Mouse (Mus musculus) MEL (cell line): ENCODE results near the gene Sipa1l2. TPM values are rescaled to one million over a fixed set of nuclear protein-coding genes. Genes with fewer than 3 reads are reported as not detected.

ENCODE experiments used
- DNase-seq: peaks from one replicate; pipeline ENCODE4 v3.0.0; 2011; ENCODE audit warnings: low read depth, low spot score
- H3K27ac ChIP-seq: 2 replicates; pipeline ENCODE4 v1.5.1; 2012; ENCODE audit warnings: low read depth, mild to moderate bottlenecking, control low read depth, low read length, moderate library complexity; ENCODE audit not compliant: control insufficient read depth
- H3K27me3 ChIP-seq, 2 experiments: fragments of 150-350 bp in 1 of 2; sonication (generic) in 1 of 2; 2 replicates each; pipeline ENCODE4 v1.6.1; 2012; ENCODE audit warnings: low read length in 2 of 2, mild to moderate bottlenecking in 2 of 2, improper control_type of control experiment in 1 of 2, moderate library complexity in 1 of 2; ENCODE audit not compliant: insufficient read depth in 2 of 2, control insufficient read depth in 1 of 2
- H3K36me3 ChIP-seq, 2 experiments: 2 replicates each; pipeline ENCODE4 v1.6.1; 2012 to 2014; ENCODE audit warnings: low read length in 2 of 2, improper control_type of control experiment in 1 of 2, inconsistent platforms in 1 of 2, mild to moderate bottlenecking in 1 of 2; ENCODE audit not compliant: insufficient read depth in 2 of 2, control insufficient read depth in 1 of 2
- H3K4me1 ChIP-seq, 2 experiments: fragments of 150-350 bp in 1 of 2; sonication (generic) in 1 of 2; 2 replicates each; pipeline ENCODE4 v1.6.1; 2012; ENCODE audit warnings: low read length in 2 of 2, improper control_type of control experiment in 1 of 2, mild to moderate bottlenecking in 1 of 2; ENCODE audit not compliant: insufficient read depth in 2 of 2, control insufficient read depth in 1 of 2
- H3K4me3 ChIP-seq, 2 experiments: fragments of 150-350 bp in 1 of 2; sonication (generic) in 1 of 2; 2 replicates each; pipeline ENCODE4 v1.5.1; 2012; ENCODE audit warnings: low read depth in 2 of 2, low read length in 2 of 2, mild to moderate bottlenecking in 2 of 2, moderate library complexity in 2 of 2, control low read depth in 1 of 2, improper control_type of control experiment in 1 of 2; ENCODE audit not compliant: control insufficient read depth in 1 of 2, insufficient read depth in 1 of 2
- H3K79me2 ChIP-seq: 2 replicates; pipeline ENCODE4 v1.6.1; 2012; ENCODE audit warnings: mild to moderate bottlenecking, low read length, moderate library complexity; ENCODE audit not compliant: control insufficient read depth, poor library complexity, insufficient read depth
- H3K9ac ChIP-seq: 2 replicates; pipeline ENCODE4 v1.6.1; 2012; ENCODE audit warnings: low read depth, mild to moderate bottlenecking, control low read depth, low read length, moderate library complexity; ENCODE audit not compliant: control insufficient read depth, poor library complexity, severe bottlenecking
- H3K9me3 ChIP-seq: fragments of 150-350 bp; sonication (generic); replicated peaks from 2 replicates; pipeline ENCODE4 v1.6.1; 2012; ENCODE audit warnings: mild to moderate bottlenecking, low read length, improper control_type of control experiment, moderate library complexity; ENCODE audit not compliant: insufficient read depth
- CHD2 ChIP-seq: IDR thresholded peaks from 2 replicates; pipeline ENCODE4 v1.6.1; 2011; ENCODE audit warnings: low read length, improper control_type of control experiment
- CTCF ChIP-seq, 3 experiments: IDR thresholded peaks in 2 of 3; conservative IDR thresholded peaks in 1 of 3; 2 replicates each; pipeline ENCODE4 v1.5.1; 2011 to 2012; ENCODE audit warnings: low read length in 3 of 3, low read depth in 2 of 3, mild to moderate bottlenecking in 2 of 3, improper control_type of control experiment in 1 of 3, inconsistent platforms in 1 of 3, mixed read lengths in 1 of 3, moderate library complexity in 1 of 3; ENCODE audit not compliant: control insufficient read depth in 1 of 3, insufficient read depth in 1 of 3, poor library complexity in 1 of 3, severe bottlenecking in 1 of 3
- E2F4 ChIP-seq: IDR thresholded peaks from 2 replicates; pipeline ENCODE4 v1.6.1; 2011; ENCODE audit warnings: low read depth, low read length, improper control_type of control experiment, borderline replicate concordance
- ELF1 ChIP-seq: IDR thresholded peaks from 2 replicates; pipeline ENCODE4 v1.6.1; 2014; ENCODE audit warnings: low read depth, mild to moderate bottlenecking, inconsistent platforms, low read length, improper control_type of control experiment, moderate library complexity
- EP300 ChIP-seq, 2 experiments: IDR thresholded peaks; 2 replicates each; pipeline ENCODE4 v1.6.1; 2011; ENCODE audit warnings: improper control_type of control experiment in 2 of 2, low read length in 2 of 2, low read depth in 1 of 2, mild to moderate bottlenecking in 1 of 2
- GABPA ChIP-seq: IDR thresholded peaks from 2 replicates; pipeline ENCODE4 v1.6.1; 2012; ENCODE audit warnings: low read depth, mild to moderate bottlenecking, inconsistent platforms, low read length, improper control_type of control experiment, moderate library complexity
- HCFC1 ChIP-seq: IDR thresholded peaks from 2 replicates; pipeline ENCODE4 v1.6.1; 2012; ENCODE audit warnings: low read depth, mild to moderate bottlenecking, inconsistent platforms, low read length, improper control_type of control experiment, moderate library complexity
- KAT2A ChIP-seq: conservative IDR thresholded peaks from 2 replicates; pipeline ENCODE4 v1.6.1; 2012; ENCODE audit warnings: low read depth, low read length, improper control_type of control experiment, inconsistent platforms
- MAX ChIP-seq: IDR thresholded peaks from 2 replicates; pipeline ENCODE4 v1.6.1; 2011; ENCODE audit warnings: low read length, improper control_type of control experiment
- MXI1 ChIP-seq: IDR thresholded peaks from 2 replicates; pipeline ENCODE4 v1.6.1; 2011; ENCODE audit warnings: mild to moderate bottlenecking, low read depth, low read length, improper control_type of control experiment
- MYB ChIP-seq: IDR thresholded peaks from 2 replicates; pipeline ENCODE4 v1.6.1; 2011; ENCODE audit warnings: mild to moderate bottlenecking, low read depth, low read length, improper control_type of control experiment
- MYC ChIP-seq: IDR thresholded peaks from 2 replicates; pipeline ENCODE4 v1.6.1; 2011; ENCODE audit warnings: low read depth, mild to moderate bottlenecking, low read length, improper control_type of control experiment, moderate library complexity
- NRF1 ChIP-seq: IDR thresholded peaks from 2 replicates; pipeline ENCODE4 v1.6.1; 2014; ENCODE audit warnings: low read depth, mild to moderate bottlenecking, inconsistent platforms, low read length, improper control_type of control experiment, moderate library complexity; ENCODE audit not compliant: poor library complexity, insufficient read depth, severe bottlenecking
- POLR2A ChIP-seq, 2 experiments: IDR thresholded peaks; 2 replicates each; pipeline ENCODE4 v1.6.1; 2011 to 2012; ENCODE audit warnings: low read length in 2 of 2, mild to moderate bottlenecking in 2 of 2, control low read depth in 1 of 2, improper control_type of control experiment in 1 of 2, low read depth in 1 of 2, moderate library complexity in 1 of 2; ENCODE audit not compliant: control insufficient read depth in 1 of 2, insufficient read depth in 1 of 2, poor library complexity in 1 of 2
- POLR2AphosphoS2 ChIP-seq: IDR thresholded peaks from 2 replicates; pipeline ENCODE4 v1.6.1; 2011; ENCODE audit warnings: low read length, improper control_type of control experiment
- POLR2AphosphoS5 ChIP-seq: IDR thresholded peaks from 2 replicates; pipeline ENCODE4 v1.6.1; 2012; ENCODE audit warnings: low read depth, borderline replicate concordance, mild to moderate bottlenecking, inconsistent platforms, low read length, moderate library complexity, mixed read lengths
- RAD21 ChIP-seq: IDR thresholded peaks from 2 replicates; pipeline ENCODE4 v1.6.1; 2011; ENCODE audit warnings: mild to moderate bottlenecking, low read depth, low read length, improper control_type of control experiment
- SMC3 ChIP-seq: IDR thresholded peaks from 2 replicates; pipeline ENCODE4 v1.6.1; 2011; ENCODE audit warnings: low read depth, low read length, improper control_type of control experiment
- TAL1 ChIP-seq: IDR thresholded peaks from 2 replicates; pipeline ENCODE4 v1.6.1; 2012; ENCODE audit warnings: mild to moderate bottlenecking, inconsistent platforms, low read length, moderate library complexity, mixed read lengths
- TCF12 ChIP-seq: IDR thresholded peaks from 2 replicates; pipeline ENCODE4 v1.6.1; 2014; ENCODE audit warnings: low read depth, mild to moderate bottlenecking, inconsistent platforms, low read length, improper control_type of control experiment, moderate library complexity
- ZMIZ1 ChIP-seq: IDR thresholded peaks from 2 replicates; pipeline ENCODE4 v1.6.1; 2012; ENCODE audit warnings: low read depth, mild to moderate bottlenecking, inconsistent platforms, low read length, improper control_type of control experiment, moderate library complexity
- polyA plus RNA-seq, 2 experiments: library from polyadenylated mRNA; stranded (reverse) in 1 of 2; unstranded in 1 of 2; fragments of >175 nt in 1 of 2; fragments of >200 nt in 1 of 2; gene quantifications; 2 replicates each; pipeline versions ENCODE4 v1.2.1 to v1.2.4; 2012; ENCODE audit warnings: low replicate concordance in 2 of 2, low read depth in 1 of 2; ENCODE audit not compliant: insufficient read length in 2 of 2, insufficient read depth in 1 of 2, missing spikeins in 1 of 2
- total RNA-seq: library from RNA; depleted of rRNA; stranded (reverse); fragments of 300-350 nt; gene quantifications from 2 replicates; pipeline ENCODE4 v1.2.3, GENCODE M21; 2012

Gene Sipa1l2
- total and polyA plus RNA-seq, 3 experiments = not detected

DNA sequence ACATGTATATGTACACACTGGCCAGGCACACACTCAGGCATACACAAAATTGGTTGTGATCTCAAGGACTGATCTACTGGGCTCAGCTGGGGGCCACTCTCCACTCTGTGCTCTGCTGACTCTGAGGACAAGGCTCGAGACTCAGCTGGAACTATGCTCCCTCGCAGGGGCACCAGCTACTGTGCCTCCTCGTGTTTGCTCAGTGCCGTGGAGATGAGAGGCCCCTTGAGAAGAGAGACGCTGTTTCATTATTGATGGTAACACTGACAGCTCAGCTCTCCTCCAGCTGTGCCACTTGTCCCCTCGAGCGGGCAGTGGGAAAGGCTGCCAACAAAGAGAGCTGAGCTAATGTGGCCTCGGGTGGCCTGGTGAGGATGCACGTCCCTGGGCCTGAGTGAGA lies 161.9 kb downstream of the Sipa1l2 start:
- H3K27ac ChIP-seq = no peak overlapping the region
- H3K36me3 ChIP-seq = no peaks in the 10 kb centered on the region
- no peak overlapping the region for H3K4me3 ChIP-seq
- no peak for DNase-seq
- H3K4me1 ChIP-seq = no peaks in the 10 kb centered on the region
- no peaks in the 10 kb centered on the region for H3K27me3 ChIP-seq
- no peaks in the 10 kb centered on the region for H3K79me2 ChIP-seq
- H3K9ac ChIP-seq = no peak overlapping the region
- H3K9me3 ChIP-seq = no peaks in the 10 kb centered on the region
- TF ChIP-seq SMC3 = no peak
- no peak for TF ChIP-seq MAX
- no peak for TF ChIP-seq HCFC1
- no peak for TF ChIP-seq E2F4
- no peak for TF ChIP-seq ZMIZ1
- no peak for TF ChIP-seq ELF1
- TF ChIP-seq TCF12 = no peak
- no peak for TF ChIP-seq GABPA
- no peak for TF ChIP-seq MXI1
- TF ChIP-seq, all 39 proteins: peak for 0

DNA sequence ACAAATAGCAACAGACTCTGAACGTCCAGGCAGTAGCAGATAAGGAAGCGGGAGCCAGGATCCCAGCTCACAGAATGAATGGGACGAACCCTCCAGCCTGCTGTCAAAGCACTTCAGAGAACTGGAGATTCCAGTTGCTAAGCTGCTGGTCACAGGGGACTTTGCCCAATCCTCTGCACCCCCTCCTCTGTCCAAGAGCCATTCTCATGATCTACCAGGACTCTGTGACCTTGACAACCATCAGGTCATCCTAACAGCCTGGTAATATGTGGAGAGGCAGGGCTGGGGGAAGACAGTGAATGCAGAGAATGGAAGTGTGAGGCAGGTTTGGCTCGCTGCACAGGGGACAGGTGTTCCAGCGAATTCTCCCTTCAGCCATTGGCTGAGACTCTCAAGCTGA lies 163.2 kb downstream of the Sipa1l2 start:
- H3K4me1 ChIP-seq = no peaks in the 10 kb centered on the region
- no peak for DNase-seq
- no peak overlapping the region for H3K27ac ChIP-seq
- H3K4me3 ChIP-seq = no peak overlapping the region
- H3K79me2 ChIP-seq = no peaks in the 10 kb centered on the region
- H3K9ac ChIP-seq = no peak overlapping the region
- no peaks in the 10 kb centered on the region for H3K36me3 ChIP-seq
- H3K9me3 ChIP-seq = no peaks in the 10 kb centered on the region
- TF ChIP-seq ELF1 (no peak), POLR2A (IDR thresholded peaks at IDR 0.05; ENCODE audit: control insufficient read depth in 1 of 2, insufficient read depth in 1 of 2, low read depth in 1 of 2, low read length in 2 of 2, poor library complexity in 1 of 2) (no peak), ZMIZ1 (no peak), CHD2 (no peak), TAL1 (no peak), POLR2AphosphoS2 (no peak), CTCF (IDR thresholded peaks at IDR 0.05 in 2 of 3, conservative IDR thresholded peaks at IDR 0.05 in 1 of 3; ENCODE audit: control insufficient read depth in 1 of 3, insufficient read depth in 1 of 3, low read depth in 2 of 3, low read length in 3 of 3, poor library complexity in 1 of 3, severe bottlenecking in 1 of 3) (no peak), GABPA (no peak), MYC (no peak), RAD21 (no peak), KAT2A (no peak)
- no peaks in the 10 kb centered on the region for H3K27me3 ChIP-seq

DNA sequence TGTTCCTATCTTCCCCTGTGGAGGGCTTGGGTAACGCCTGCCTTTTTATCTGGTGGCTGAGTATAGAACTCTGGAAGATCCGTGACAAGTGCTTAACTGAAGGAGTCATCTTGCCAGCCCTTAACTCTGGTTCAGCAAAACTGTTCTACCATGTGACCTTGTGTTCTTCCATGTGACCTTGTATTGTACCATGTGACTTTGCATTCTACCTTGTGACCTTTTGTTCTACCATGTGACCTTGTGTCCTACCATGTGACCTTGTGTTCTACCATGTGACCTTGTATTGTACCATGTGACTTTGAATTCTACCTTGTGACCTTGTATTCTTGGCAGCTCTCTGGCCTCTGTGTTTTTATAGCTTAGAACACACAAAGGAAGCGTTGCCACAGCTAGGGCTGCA lies 168.3 kb downstream of the Sipa1l2 start:
- no peaks in the 10 kb centered on the region for H3K9me3 ChIP-seq
- DNase-seq = no peak
- TF ChIP-seq MXI1 (no peak), MYB (no peak), NRF1 (no peak), MYC (no peak), GABPA (no peak), POLR2AphosphoS5 (no peak), ELF1 (no peak), TAL1 (no peak), EP300 (IDR thresholded peaks at IDR 0.05; ENCODE audit: low read depth in 1 of 2, low read length in 2 of 2) (no peak)

More for the DNA sequence above, 168.3 kb downstream of the Sipa1l2 start:
- H3K9ac ChIP-seq = no peak overlapping the region
- H3K36me3 ChIP-seq = no peaks in the 10 kb centered on the region
- no peak overlapping the region for H3K27ac ChIP-seq
- no peaks in the 10 kb centered on the region for H3K27me3 ChIP-seq
- H3K4me3 ChIP-seq = no peak overlapping the region
- no peaks in the 10 kb centered on the region for H3K79me2 ChIP-seq
- H3K4me1 ChIP-seq = no peaks in the 10 kb centered on the region
